Mouse (Mus musculus) heart, postnatal 0 days (tissue): ENCODE measurements at regions not wholly inside any gene's neighbourhood (a gene's known extent, or its start where the extent isn't known, plus 50 kb on each side); places are given as distances from the start of the nearest gene placed in this dataset.

Source experiments
- CTCF ChIP-seq: IDR thresholded peaks from 2 replicates; pipeline ENCODE4 v1.5.1; 2016; ENCODE audit warnings: antibody characterized with exemption, control low read depth, low read depth
- EP300 ChIP-seq: IDR thresholded peaks from 2 replicates; pipeline ENCODE4 v1.6.1; 2016; ENCODE audit warnings: antibody characterized with exemption, low read depth

GRCm38 (mm10) chr13:111935721-111936080 is 126.9 kb upstream of the Map3k1 start:
- TF ChIP-seq CTCF (no peak), EP300 (no peak)
